Mouse (Mus musculus): ENCODE results near the gene Sema3f. TPM values are rescaled to one million over a fixed set of nuclear protein-coding genes. Genes with fewer than 3 reads are reported as not detected.

The Sema3f gene
- total RNA-seq, 2 experiments from 2014 or later: 11.9 to 18.0 TPM

GRCm38 (mm10) chr9:107715632-107716031, 5.4 kb upstream of the Sema3f start:
- no peak for DNase-seq

DNA sequence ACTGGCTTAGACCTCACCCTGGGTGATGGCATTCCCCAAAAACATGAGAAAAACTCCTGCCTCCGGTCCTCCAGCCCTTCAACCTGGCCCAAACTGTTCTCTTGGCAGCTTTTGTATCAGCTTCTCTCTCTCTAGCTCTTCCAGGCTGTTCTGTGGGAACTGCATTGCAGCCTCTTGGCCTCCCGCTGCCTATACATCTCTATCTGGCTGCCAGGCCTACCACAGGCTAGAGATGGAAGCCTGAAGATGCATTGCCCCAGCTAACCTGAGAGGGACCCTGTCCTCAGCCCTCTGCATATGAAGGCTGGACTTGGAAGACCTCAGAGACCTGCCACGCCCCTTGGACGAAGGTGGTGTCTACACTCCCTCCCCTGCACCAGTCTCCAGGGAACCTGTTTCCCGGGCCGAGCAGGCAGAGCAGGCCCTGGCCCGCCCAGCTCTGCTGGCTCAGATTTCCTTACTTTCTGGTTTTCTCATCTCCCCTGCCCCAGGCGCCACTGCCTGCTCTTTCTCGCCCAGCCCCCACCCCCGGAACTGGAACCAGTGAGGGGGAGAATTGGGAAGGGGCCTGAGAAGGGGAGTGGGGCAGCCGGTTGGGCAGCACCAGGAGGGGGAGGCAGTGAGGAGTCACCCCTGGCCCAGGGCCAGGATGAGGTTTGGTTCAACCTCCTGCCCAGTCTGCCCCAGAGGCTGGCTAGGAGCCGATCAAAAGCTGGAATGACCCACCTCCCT, 4.1 kb upstream of the Sema3f start:
- peak; percentile 53 for DNase-seq

DNA sequence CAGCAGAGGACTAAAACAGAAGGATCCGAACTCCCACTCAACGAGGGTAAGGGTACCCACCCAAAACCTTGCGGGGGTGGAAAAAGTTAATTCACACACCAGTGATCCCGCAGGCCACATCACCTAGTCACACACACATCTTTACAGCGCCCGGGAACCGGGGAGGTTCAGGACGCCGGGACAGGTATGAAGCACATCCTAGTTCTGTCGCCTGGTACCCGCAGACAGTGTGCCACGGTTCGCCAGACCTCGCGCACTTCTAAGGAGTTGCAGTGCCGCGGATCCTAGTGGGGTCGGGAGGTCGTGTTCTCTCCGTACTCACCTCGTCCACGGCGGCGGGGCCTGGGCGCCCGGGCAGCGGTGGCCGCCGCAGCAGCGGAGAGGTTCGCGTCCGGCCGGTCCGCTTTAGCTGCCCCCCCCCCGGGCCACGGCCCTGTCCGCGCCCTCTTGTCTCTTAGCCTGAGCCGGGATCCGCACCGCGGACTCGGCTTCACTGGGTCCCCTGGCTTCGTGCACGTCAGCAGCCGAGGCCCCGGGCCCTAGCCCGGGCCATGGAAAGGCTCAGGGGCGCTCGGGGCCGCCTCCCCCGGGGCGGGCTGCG, 1.1 kb downstream of the Sema3f start:
- no peak for DNase-seq

DNA sequence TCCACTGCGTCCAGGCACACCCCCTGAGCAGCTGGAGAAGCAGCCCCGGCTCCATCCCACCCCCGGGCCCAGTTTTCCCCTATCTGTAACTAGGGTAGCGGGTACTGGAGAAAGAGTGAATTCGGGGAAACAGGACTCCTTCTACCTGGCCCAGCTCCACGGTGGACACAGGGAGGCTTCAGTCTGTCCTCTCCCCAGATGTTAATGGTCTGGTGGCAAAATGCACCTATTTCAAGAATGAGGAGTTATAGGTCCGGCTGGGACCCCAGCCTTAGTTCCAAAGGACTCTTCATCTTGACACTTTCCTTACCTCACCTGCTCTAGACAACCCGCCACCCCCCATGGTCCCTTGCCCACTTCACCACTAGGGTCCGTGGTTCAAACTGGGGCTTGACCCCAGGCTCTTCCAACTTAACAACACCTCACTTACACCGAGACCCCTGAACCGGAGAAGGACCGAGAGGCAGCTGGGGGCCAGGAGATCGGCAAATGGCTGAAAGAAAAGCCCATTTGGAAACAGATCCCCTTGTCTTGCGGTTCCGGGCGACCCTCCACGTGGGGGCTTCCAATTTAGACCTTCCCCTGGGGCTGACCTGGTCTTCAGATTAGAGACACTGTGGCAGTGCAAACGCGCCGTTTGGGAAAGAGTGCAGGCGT, 1.7 kb downstream of the Sema3f start:
- no peak for DNase-seq

GRCm38 (mm10) chr9:107707701-107708438, 2.4 kb downstream of the Sema3f start:
- no peak for DNase-seq

DNA sequence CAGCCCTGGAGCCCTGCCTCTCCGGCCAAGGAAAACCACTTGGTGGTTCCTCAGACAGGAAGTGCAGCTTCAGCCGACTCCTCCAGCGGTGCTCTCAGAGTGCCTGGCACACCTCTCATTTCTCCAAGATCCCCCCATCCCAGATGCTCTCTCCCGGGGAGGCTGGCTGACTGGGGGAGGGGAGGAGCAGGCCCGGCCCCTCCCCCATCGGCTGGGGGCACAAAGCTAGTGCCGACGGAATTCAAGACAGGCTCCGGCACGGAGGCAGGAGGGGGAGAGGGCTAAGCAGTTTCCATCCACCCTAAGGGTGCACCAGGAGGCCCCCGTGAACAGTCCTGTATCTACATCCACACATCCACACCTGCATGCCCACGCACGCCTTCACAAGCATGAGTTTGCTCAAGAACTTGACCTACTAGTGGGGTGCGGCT, 3.5 kb downstream of the Sema3f start:
- DNase-seq: no peak

DNA sequence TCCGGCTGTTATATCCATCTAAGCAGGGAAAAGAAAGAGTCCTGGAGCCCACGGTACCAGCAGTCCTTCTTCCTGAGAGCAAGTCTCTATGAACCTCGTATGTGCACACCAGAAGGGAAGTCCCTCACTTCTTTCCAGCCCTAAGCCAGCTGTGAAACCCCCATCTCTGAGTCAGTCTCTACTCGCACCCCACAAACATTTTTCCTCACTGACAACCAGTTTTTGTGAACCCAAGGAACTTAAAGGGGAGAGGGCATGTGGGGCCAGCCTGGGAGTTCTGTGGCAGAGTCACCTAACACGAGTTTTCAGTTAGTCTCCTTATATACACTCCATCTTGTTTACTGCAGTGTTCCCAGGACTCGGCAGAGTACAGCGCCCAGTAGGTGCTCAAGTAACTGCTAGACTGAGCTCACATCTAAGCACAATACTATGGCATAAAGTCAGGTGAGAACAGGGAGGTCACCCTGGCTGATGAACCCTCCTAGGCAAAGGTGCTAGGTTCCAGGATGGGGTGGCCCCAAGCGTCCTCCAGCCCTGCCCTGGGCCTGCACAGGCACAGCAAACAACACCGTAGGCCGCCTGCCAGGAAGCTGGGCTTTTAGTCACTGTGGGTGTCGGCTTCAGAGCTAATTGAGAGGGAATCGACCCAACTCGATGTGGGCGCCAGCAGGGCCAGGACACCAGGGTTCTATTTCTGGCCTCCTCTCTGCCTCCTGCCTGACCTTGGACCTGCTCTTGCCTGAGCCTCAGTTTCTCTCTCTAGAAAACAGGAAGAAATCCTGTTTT, 6.7 kb downstream of the Sema3f start:
- DNase-seq: peak; percentile 81

- no peak for DNase-seq
Observed at GRCm38 (mm10) chr9:107702606-107703185, 7.6 kb downstream of the Sema3f start.

DNA sequence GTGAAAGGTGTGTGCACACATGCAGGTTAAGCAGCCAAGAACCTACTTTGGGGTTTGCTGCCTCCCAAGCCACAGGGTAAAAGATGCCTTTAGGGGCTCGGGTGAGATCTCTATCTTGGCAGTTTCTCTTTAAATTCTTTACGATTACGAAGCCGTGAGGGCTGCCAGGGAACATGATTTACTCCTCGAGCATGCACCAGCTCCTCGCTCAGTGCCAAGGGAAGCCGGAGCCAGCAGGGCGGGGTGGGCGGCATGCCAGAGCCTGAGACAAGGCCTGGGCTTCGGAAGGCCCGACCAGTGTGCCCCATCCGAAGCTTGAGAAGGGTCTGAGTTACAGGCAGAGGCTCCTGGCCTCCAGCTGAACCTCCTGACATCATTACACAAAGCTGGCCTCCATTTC, 8.7 kb downstream of the Sema3f start:
- peak; percentile 81 for DNase-seq

DNA sequence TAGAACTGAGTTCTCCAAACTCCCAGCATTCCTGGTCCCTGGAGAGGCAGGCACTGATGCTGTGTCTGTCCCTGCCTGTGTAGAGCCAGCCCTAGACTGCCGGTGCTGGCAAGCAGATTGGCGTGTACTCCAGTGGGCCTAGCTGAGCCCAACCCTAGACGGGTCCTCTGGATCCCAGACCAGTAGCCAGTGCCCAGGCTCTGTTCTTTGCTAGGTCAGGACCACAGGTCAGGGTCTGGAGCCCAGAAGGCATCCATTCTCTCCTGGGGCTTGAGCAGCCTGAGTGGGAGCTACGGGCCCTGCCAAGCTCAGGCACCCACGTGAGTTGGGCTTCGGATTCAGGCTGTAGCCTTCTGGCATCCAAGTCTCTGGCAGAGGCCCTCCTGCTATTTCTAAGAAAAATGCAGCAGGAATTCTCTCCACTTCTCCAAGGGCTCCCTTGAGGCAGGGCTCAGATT, 10.1 kb downstream of the Sema3f start:
- DNase-seq: peak; percentile 51

GRCm38 (mm10) chr9:107699376-107699980, 10.8 kb downstream of the Sema3f start:
- DNase-seq: no peak

DNA sequence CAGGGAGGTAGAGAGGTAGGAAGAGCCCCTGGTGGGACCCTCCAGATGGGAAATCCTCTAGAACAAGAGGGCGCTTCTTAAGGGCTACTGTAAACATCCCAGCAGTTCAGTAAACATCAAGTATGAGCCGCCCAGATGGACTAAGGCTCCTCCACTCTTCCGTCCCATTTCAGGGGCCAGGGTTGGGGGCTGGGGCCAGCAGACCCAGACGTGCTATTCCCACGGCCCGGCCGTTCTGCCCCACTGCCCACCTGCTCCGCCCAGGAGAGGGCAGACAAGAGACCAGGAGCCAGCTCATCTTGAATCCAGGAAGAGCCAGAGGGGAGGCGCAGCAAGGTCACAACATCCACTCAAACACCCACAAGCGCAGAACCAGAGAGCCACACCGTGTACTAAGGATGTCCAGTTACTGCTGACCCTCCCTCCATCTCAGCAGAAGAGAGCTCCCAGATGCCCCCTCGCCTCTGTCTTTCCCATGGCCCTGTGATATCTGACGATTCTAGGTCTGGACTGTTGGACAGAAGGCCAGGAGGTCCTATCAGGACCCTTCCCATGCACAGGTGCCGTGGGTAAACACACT, 11.6 kb downstream of the Sema3f start:
- no peak for DNase-seq

- no peak for DNase-seq
Observed at GRCm38 (mm10) chr9:107697811-107698521, 12.3 kb downstream of the Sema3f start.

DNA sequence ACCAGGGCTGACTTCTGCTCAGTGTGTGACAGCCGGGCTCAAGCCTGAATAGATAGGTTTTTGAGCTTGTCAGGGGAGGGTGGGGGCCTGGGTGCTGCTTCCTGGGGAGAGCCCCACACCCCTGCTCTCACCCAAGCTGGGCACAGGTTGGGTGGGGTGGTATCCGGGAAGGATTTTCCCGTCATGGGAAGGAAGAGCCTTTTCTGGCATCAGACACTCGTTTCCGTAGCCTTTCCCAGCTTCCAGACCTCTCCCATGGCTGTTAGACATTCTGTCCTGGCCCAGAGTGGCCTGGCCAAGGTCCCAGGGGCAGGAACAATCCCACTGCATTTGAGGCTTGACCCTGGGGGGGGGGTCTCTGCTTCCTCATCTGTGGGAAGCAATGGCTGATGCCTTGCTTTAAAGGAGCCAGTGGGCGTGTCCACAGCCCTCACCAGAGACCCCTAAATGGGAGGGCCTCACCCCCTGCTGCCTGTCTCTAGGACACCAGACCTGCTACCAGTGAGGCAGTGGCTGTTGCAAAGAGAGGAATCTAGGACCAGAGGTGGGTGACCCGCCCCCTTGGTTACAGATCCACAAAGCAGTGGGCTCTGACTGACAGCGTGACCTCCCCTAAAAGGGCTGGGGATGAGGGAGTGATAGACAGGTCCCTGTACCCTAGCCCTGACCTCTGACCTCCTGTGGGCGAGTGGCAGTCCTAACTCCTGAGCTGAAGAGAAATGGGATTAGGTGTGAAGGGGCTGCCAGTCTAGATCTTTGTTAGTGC, 13.2 kb downstream of the Sema3f start:
- no peak for DNase-seq

DNA sequence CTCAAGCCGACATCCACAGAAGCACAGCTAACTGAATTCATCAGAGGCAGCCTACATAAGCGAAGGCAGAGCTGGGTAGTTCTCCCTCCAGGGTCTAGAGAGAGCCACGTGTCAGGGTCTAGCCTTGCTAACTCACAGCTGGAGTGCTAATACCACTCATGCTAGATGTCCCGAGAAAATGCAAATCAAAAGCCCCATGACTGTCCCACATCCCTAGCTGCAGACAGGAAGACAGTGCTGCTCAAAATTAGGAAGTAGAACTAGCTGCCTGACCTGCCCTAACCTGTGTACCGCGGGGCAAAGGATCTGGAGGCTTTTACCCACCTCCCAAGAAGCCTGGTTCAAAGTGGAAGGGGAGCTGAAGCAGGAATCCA, 14.2 kb downstream of the Sema3f start:
- no peak for DNase-seq

DNA sequence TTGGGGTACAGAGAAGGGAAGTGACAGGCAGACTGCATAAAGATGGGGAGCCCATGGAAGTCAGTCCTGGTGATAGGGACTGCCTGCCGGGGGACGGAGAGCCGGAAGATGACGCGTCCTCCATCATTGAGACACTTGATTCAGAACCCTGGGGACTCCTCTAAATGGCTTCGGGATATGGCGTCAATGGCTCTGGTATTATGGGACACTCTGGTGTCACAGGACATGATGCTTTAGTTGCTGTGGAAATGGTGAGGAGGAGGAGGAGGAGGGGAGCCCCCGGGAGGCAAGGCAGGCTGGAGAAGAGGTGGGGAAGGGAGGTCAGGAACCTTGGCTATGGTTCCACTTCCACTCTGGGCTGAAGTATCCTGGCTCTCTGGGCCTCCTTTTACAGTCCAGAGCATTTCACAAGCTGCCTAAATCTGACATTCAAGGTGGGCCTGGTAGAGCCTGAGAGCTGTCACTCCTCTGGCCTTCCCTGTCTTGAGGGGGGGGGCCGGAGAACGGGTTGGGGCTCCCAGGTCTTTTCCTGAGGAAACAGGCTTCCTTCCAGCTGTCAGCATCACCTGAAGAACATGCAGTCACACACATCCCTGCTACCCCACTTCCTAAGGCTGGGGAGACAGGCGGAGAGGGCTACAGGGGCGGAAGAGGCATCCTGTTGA, 14.7 kb downstream of the Sema3f start:
- no peak for DNase-seq

- DNase-seq: peak; percentile 43
Observed at GRCm38 (mm10) chr9:107694627-107695026, 15.6 kb downstream of the Sema3f start.

- no peak for DNase-seq
Observed at GRCm38 (mm10) chr9:107693433-107693987, 16.8 kb downstream of the Sema3f start.
